Mouse (Mus musculus) erythroblast, adult 5-6 weeks (primary cell): ENCODE results near the gene Slc7a15. TPM values are rescaled to one million over a fixed set of nuclear protein-coding genes. Genes with fewer than 3 reads are reported as not detected.

Source experiments
- ATAC-seq: replicated peaks from 2 replicates; pipeline ENCODE4 v1.8.0; 2016; ENCODE audit warnings: moderate number of reproducible peaks, mild to moderate bottlenecking, moderate TSS enrichment, inconsistent platforms; ENCODE audit not compliant: poor library complexity, low FRiP score, severe bottlenecking
- total RNA-seq, 2 experiments: library from RNA; stranded (forward) in 1 of 2; stranded (reverse) in 1 of 2; fragments of 150-400 nt in 1 of 2; fragments of 200-764, 138-1000 nt in 1 of 2; gene quantifications; 2 replicates each; pipeline versions ENCODE4 v1.2.3 to v1.2.4; 2015 to 2017; ENCODE audit warnings: low replicate concordance in 2 of 2

Gene Slc7a15
- total RNA-seq, 2 experiments from 2014 or later: not detected

- no peak for ATAC-seq
Observed at GRCm38 (mm10) chr12:8511037-8511882, 87.6 kb downstream of the Slc7a15 start.

GRCm38 (mm10) chr12:8510317-8510988 is 88.4 kb downstream of the Slc7a15 start:
- no peak for ATAC-seq

GRCm38 (mm10) chr12:8509693-8510092 is 89.2 kb downstream of the Slc7a15 start:
- no peak for ATAC-seq

GRCm38 (mm10) chr12:8506954-8507707 is 91.7 kb downstream of the Slc7a15 start:
- no peak for ATAC-seq

GRCm38 (mm10) chr12:8504131-8504530 is 94.7 kb downstream of the Slc7a15 start:
- no peak for ATAC-seq

- ATAC-seq: no peak
Observed at GRCm38 (mm10) chr12:8502546-8502945, 96.3 kb downstream of the Slc7a15 start.

GRCm38 (mm10) chr12:8501571-8502305 is 97.1 kb downstream of the Slc7a15 start:
- no peak for ATAC-seq

GRCm38 (mm10) chr12:8500597-8501570 is 98.0 kb downstream of the Slc7a15 start:
- no peak for ATAC-seq

GRCm38 (mm10) chr12:8499871-8500596 is 98.8 kb downstream of the Slc7a15 start, which contains the start of gene Rhob:
Gene Rhob (minus strand): TSS chr12:8500009.
- peak; percentile 91 for ATAC-seq

GRCm38 (mm10) chr12:8499001-8499870 is 99.6 kb downstream of the Slc7a15 start:
- no peak for ATAC-seq

GRCm38 (mm10) chr12:8498591-8499000 is 100.3 kb downstream of the Slc7a15 start:
- no peak for ATAC-seq

GRCm38 (mm10) chr12:8498148-8498571 is 100.7 kb downstream of the Slc7a15 start:
- ATAC-seq: no peak

- ATAC-seq: no peak
Observed at GRCm38 (mm10) chr12:8497314-8497706, 101.6 kb downstream of the Slc7a15 start.

- ATAC-seq: no peak
Observed at GRCm38 (mm10) chr12:8496679-8497313, 102.1 kb downstream of the Slc7a15 start.

- no peak for ATAC-seq
Observed at GRCm38 (mm10) chr12:8495881-8496678, 102.8 kb downstream of the Slc7a15 start.

GRCm38 (mm10) chr12:8494675-8495074 is 104.2 kb downstream of the Slc7a15 start:
- no peak for ATAC-seq
